Mouse (Mus musculus) forebrain, embryonic 16.5 days (tissue): ENCODE results near the gene Gpr19. TPM values are rescaled to one million over a fixed set of nuclear protein-coding genes. Genes with fewer than 3 reads are reported as not detected.
A peak's percentile ranks its signal among the peaks of the same experiment; 100 is the strongest.

Experiments
- ATAC-seq: fragments of 200-750 bp; cut with Nextera tagmentation; 2 replicates; pipeline ENCODE4 v1.8.0; 2017; ENCODE audit warnings: mild to moderate bottlenecking, moderate library complexity
- H3K27ac ChIP-seq: fragments of 300-500 bp; sonication (generic); 2 replicates; pipeline ENCODE4 v1.5.1; 2014; ENCODE audit warnings: low read length, control low read depth
- H3K27me3 ChIP-seq: fragments of 300-500 bp; sonication (generic); replicated peaks from 2 replicates; pipeline ENCODE4 v1.6.1; 2014; ENCODE audit warnings: low read length; ENCODE audit not compliant: control insufficient read depth, insufficient read depth
- H3K36me3 ChIP-seq: fragments of 300-500 bp; sonication (generic); 2 replicates; pipeline ENCODE4 v1.6.1; 2014; ENCODE audit not compliant: control insufficient read depth, insufficient read depth
- H3K4me1 ChIP-seq: fragments of 300-500 bp; sonication (generic); replicated peaks from 2 replicates; pipeline ENCODE4 v1.6.1; 2014; ENCODE audit warnings: low read length; ENCODE audit not compliant: control insufficient read depth, insufficient read depth
- H3K4me2 ChIP-seq: fragments of 300-500 bp; sonication (generic); 2 replicates; pipeline ENCODE4 v1.6.1; 2014; ENCODE audit warnings: mild to moderate bottlenecking, low read length, control low read depth
- H3K4me3 ChIP-seq: fragments of 300-500 bp; sonication (generic); replicated peaks from 2 replicates; pipeline ENCODE4 v1.5.1; 2014; ENCODE audit warnings: mild to moderate bottlenecking, low read length, control low read depth
- H3K9ac ChIP-seq: fragments of 300-500 bp; sonication (generic); replicated peaks from 2 replicates; pipeline ENCODE4 v1.6.1; 2014; ENCODE audit warnings: low read depth, low read length, control low read depth
- H3K9me3 ChIP-seq: fragments of 300-500 bp; sonication (generic); 2 replicates; pipeline ENCODE4 v1.6.1; 2016; ENCODE audit warnings: low read length; ENCODE audit not compliant: control insufficient read depth
- WGBS: fragments of 180-500 bp; shearing (Covaris S2); extraction: QIAGEN DNeasy Blood & Tissue Kit; methylation state at CpG from one replicate; pipeline ENCODE4 v1.1.7; 2014; 5-methylcytosine and 5-hydroxymethylcytosine counted together
- polyA plus RNA-seq: library from polyadenylated mRNA; unstranded; fragments of >200 nt; fragmentation: Nextera tagmentation; extraction: Ambion mirVana; gene quantifications from 2 replicates; pipeline ENCODE4 v1.2.1, GENCODE M21; 2015

Gene Gpr19
- polyA plus RNA-seq, 1 experiment from 2014 or later, result 48.9 TPM

DNA sequence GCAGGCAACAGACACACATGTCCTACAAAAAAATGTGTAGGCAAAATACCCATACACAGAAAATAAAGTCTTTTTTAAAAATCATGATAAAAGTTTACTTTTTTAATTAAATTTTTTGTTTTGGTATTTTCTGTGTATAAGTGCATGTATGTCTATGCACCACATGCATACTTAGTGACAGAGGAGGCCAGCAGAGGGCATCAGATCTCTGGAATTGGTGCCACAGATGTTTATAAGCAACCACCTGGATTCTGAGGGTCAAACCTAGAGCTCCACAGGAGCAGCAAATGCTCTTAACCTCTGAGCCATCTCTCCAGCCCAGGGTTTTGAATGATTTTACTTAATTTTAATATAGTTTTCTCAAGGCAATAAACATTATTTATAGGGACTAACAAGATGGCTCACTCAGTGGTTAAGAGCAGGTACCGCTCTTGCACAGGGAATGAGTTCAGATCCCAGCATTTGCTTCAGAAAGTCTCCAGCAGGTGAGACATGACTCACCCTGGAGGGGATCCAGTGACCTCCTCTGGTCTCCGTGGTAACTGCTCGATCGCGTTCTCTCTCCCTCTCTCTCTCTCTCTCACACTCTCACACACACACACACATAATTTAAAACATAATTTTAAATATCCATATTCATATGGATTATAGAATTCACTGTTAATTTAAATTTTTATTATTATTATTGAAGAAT lies 50.0 kb downstream of the Gpr19 start:
- H3K9ac ChIP-seq, result no peak overlapping the region
- H3K4me3 ChIP-seq, result no peak overlapping the region
- no peaks in the 10 kb centered on the region for H3K4me1 ChIP-seq
- no peaks in the 10 kb centered on the region for H3K9me3 ChIP-seq
- H3K4me2 ChIP-seq, result no peak overlapping the region
- WGBS, result 81% methylated on average over 5 of the region's 5 CpGs
- no peaks in the 10 kb centered on the region for H3K27me3 ChIP-seq
- no peaks in the 10 kb centered on the region for H3K36me3 ChIP-seq
- ATAC-seq, result 0 out of 2 replicates have a peak, but pooled peaks have one; percentile 33
- H3K27ac ChIP-seq, result no peak overlapping the region

DNA sequence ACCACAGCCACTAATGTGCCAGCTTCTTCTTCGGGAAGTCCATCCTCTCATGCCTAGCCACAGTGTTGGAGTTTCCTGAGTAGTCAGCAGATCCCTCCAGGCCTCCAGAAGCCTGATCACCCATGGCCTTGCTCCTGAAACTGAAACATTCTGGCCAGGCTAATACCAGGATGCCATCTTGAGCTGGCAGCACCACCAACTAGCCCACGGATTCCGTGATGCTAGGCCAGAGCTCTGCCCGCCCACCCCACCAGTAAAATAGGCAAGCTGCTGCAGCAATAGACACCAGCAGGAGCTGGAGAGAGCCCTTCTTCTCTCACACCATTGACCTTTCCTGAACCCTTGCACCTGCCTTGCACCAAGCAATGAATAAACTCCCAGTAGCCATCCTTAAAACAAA lies 50.8 kb downstream of the Gpr19 start:
- no peak for ATAC-seq
- Histone ChIP-seq H3K36me3 (no peaks in the 10 kb centered on the region), H3K9ac (no peak overlapping the region), H3K4me2 (no peak overlapping the region), H3K4me3 (no peak overlapping the region), H3K9me3 (no peaks in the 10 kb centered on the region), H3K27ac (no peak overlapping the region), H3K4me1 (no peaks in the 10 kb centered on the region), H3K27me3 (no peaks in the 10 kb centered on the region)
- WGBS, result 90% methylated on average over 4 of the region's 4 CpGs

DNA sequence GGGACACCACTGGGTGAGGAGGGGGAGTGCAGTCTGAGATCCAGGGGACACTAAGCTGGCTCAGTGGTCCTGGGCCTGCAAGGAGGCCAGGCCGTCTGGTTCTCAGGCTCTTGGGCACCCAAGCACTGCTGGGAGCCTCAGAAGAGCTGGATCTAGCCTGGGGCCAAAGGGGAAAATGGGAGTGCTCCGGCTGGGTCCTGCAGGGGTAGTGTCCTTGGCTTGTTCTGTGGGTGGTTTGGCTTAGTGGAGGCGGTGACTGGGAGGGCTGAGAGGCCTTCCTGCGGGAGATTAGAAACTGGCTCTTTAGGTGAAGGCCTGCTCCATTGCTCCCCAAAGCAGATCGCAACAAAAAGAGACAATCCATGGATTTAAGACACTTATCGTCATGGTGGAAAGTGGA lies 52.1 kb downstream of the Gpr19 start:
- no peaks in the 10 kb centered on the region for H3K36me3 ChIP-seq
- no peaks in the 10 kb centered on the region for H3K9me3 ChIP-seq
- no peak for ATAC-seq
- no peak overlapping the region for H3K4me2 ChIP-seq
- H3K4me3 ChIP-seq, result no peak overlapping the region
- H3K4me1 ChIP-seq, result no peaks in the 10 kb centered on the region
- 83% methylated on average over 6 of the region's 6 CpGs for WGBS
- H3K27ac ChIP-seq, result no peak overlapping the region
- no peaks in the 10 kb centered on the region for H3K27me3 ChIP-seq
- H3K9ac ChIP-seq, result no peak overlapping the region

DNA sequence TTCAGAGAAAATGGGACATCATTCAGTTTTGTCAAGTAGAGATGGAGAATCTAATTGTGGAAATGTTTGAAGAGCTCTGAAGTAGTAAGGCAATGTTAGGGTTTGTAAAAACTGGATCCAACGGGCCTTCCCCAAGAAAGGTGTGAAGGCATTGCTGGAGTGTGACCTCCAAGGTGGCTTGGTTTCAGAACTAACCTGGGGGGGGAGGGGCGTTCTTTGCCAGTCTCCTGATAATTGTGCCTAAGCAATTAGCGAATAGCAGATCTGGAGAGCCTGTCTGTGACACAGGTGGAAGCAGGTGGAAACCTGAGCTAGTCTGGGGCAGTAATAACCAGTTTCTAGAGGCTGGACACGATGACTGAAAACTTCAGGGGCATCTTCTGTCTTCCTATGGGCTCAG lies 52.7 kb downstream of the Gpr19 start:
- Histone ChIP-seq H3K36me3 (no peaks in the 10 kb centered on the region), H3K4me2 (no peak overlapping the region), H3K27ac (no peak overlapping the region), H3K4me3 (no peak overlapping the region), H3K4me1 (no peaks in the 10 kb centered on the region), H3K9ac (no peak overlapping the region), H3K9me3 (no peaks in the 10 kb centered on the region), H3K27me3 (no peaks in the 10 kb centered on the region)
- WGBS, result 86% methylated on average over 4 of the region's 4 CpGs
- no peak for ATAC-seq

DNA sequence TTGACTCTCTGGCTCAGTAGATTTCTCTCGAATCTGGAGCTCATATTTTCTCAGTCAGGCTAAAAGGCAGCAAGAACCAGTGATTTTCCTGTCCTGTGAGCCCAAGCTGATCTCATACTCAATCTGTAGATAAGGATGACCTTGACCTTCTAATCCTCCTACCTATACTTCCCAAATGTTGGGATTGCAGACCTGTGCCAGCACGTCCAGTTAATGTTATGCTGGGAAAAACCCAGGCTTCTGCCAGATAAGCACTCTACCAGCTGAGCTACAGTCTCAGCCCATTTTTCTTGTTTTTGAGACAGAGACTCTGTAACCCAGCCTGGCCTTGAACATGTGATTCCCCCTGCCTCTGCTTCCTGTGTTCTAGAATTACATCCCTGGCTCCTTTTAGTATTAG lies 58.0 kb downstream of the Gpr19 start:
- WGBS, result 91% methylated on average over 2 of the region's 2 CpGs
- no peaks in the 10 kb centered on the region for H3K27me3 ChIP-seq
- ATAC-seq, result no peak

DNA sequence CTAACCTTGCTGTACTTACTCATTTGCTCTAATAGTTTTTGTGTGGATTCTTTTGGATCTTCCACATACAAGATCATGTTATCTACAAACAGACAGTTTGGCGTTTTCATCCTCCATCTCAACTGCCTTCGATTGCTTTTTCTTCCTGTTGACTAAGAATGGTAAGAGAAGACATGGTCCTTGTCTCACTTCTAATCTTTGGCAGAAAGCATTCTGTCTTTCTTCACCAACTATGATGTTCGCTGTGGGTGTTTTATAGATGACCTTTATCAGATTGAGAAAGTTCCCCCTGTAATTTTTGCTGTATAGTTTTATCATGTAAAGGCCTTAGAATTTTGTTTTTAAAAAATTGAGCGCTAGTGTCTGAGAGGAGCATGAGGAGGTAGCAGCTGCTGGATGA lies 60.3 kb downstream of the Gpr19 start:
- no peak for ATAC-seq
- Histone ChIP-seq H3K27me3 (no peaks in the 10 kb centered on the region), H3K4me3 (no peak overlapping the region), H3K4me1 (no peaks in the 10 kb centered on the region), H3K27ac (no peak overlapping the region), H3K36me3 (no peaks in the 10 kb centered on the region), H3K9ac (no peak overlapping the region), H3K9me3 (no peaks in the 10 kb centered on the region), H3K4me2 (no peak overlapping the region)
- WGBS, result 97% methylated on average over 4 of the region's 4 CpGs

More for the DNA sequence above, 58.0 kb downstream of the Gpr19 start:
- no peaks in the 10 kb centered on the region for H3K4me1 ChIP-seq
- H3K4me3 ChIP-seq, result no peak overlapping the region
- H3K9me3 ChIP-seq, result no peaks in the 10 kb centered on the region
- no peak overlapping the region for H3K9ac ChIP-seq
- H3K36me3 ChIP-seq, result no peaks in the 10 kb centered on the region
- H3K27ac ChIP-seq, result no peak overlapping the region
- H3K4me2 ChIP-seq, result no peak overlapping the region

DNA sequence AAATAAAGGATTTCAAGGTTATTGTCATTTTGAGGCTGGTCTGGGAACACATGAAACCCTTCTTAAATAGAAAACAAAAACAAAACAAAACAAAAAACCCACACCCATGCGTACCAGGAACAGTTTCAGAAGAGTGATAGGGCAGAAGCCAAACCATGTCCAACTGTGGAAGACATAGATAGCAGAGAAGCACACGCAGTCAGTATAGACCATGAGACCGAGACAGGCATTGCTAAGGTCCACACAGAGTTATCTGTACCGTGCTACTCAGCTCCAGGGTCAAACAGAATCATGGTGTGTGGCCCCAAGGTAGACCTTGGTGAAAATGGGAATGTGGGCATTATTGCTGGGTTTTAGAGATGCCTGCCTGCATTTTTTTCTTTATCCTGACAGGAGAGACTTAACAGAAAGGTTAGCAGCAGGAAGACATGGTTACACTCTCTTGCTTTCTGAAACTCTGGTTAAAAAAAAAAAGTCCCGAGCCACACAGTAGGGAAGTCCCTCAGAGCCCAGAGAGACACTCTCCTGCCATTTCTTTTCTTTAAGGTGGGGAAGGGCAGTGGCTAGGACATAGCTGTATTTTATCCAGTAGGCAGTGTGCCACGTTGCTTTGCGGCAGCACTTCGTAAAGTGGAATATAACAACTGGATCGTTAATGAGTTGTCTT lies 63.7 kb downstream of the Gpr19 start:
- Histone ChIP-seq H3K4me1 (peaks cover 3% of the 10 kb centered on the region), H3K9me3 (no peaks in the 10 kb centered on the region), H3K4me2 (no peak overlapping the region), H3K9ac (no peak overlapping the region), H3K36me3 (no peaks in the 10 kb centered on the region), H3K27me3 (no peaks in the 10 kb centered on the region), H3K4me3 (no peak overlapping the region), H3K27ac (no peak overlapping the region)
- no peak for ATAC-seq
- 64% methylated on average over 9 of the region's 9 CpGs for WGBS

DNA sequence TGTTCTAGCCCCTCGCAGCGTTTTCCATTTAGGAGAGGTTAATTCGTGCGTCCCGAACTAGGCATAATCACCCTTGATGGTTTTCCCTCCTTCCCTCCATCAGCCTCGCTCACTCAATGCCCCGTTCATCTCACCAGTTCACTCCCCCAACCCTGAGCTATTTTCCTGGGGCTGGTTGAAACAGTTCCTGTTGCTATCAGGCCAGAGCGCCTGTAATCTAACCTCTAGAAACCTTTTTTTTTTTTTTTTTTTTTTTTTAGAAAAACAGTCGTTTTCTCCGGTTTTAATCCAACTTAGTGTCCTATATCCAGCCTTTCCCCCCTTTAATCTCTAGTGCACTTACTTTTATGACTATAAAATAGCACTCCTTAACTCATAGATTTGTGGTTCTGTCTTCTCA lies 67.6 kb downstream of the Gpr19 start:
- WGBS, result 3% methylated on average over 10 of the region's 10 CpGs
- Histone ChIP-seq H3K9me3 (no peaks in the 10 kb centered on the region), H3K27me3 (no peaks in the 10 kb centered on the region), H3K27ac (no peak overlapping the region), H3K4me3 (peak overlapping the region; percentile 87), H3K4me2 (peak overlapping the region; percentile 82), H3K4me1 (peaks cover 9% of the 10 kb centered on the region), H3K36me3 (no peaks in the 10 kb centered on the region), H3K9ac (peak overlapping the region; percentile 81)
- ATAC-seq, result no peak

DNA sequence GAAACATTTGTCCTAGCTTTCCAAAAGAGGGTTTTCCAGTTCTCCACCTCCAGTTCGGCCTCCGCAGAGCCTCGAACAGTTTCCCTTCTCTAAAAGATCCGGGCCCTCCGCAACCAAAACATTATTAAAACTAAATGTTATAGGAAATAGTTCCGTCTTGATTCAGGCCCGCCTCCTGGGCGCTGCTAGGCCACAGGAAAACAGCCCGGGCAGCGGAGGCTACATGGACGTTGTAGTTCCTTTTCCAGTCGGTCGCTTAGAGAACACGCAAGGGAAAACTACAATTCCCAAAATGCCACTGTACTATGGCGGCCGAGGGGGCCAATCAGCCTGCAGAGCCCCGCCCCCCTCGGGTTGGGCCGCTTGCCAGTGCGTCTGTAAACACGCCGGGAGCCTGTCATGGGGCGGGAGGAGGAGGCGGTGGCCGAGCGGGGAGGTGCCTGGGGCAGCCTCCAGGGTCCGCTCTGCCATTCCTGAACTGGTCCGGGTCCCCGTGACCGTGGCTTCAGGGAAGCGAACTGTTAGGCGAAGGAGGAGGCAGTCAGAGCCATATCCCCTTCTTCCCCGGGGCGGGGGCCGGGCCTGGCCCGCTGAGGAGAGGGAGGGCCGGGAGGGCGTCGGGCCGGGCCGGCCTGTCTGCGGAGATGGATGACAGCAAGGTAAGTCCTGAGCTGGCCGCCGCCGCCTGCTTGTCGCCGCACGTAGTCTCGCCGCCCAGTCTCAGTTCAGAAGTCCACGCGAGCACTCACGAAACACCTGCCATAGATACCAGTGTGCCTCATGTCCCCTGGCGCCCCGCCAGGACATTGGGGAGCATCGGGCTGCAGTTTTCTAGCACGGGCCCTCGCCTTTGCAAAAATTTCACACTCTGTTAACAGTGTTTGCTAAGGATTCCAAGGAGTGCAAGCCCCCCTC lies 68.3 kb downstream of the Gpr19 start, which contains the start of gene Crebl2:
TSS of gene Crebl2 (plus strand) at position 369 of the 915 bp plus-strand sequence.
- Histone ChIP-seq H3K9ac (peak within 1 kb of the TSS; percentile 81), H3K4me2 (peak within 1 kb of the TSS; percentile 82), H3K4me1 (peaks cover 9% of the 10 kb centered on the region), H3K36me3 (no peaks in the 10 kb centered on the region), H3K9me3 (no peaks in the 10 kb centered on the region), H3K27ac (peak within 1 kb of the TSS; percentile 84), H3K4me3 (peak within 1 kb of the TSS; percentile 87), H3K27me3 (no peaks in the 10 kb centered on the region)
- under 1% methylated on average over 51 of the region's 58 CpGs for WGBS
- ATAC-seq, result peak; percentile 99
